Mouse (Mus musculus) heart, adult 2 months (tissue): ENCODE measurements around the gene Drosha. TPM values are rescaled to one million over a fixed set of nuclear protein-coding genes. Genes with fewer than 3 reads are reported as not detected.

Experiments
- DNase-seq, 2 experiments: peaks; one replicate each; pipeline ENCODE4 v3.0.0; 2021
- H3K27ac ChIP-seq: fragments of 200-600 bp; 2 replicates; pipeline ENCODE4 v1.8.1; 2022
- H3K27me3 ChIP-seq: fragments of 200-500 bp; 2 replicates; pipeline ENCODE4 v1.6.1; 2012; ENCODE audit warnings: mild to moderate bottlenecking, low read length, inconsistent platforms, mixed read lengths; ENCODE audit not compliant: control insufficient read depth, insufficient read depth
- H3K36me3 ChIP-seq: fragments of 200-500 bp; 2 replicates; pipeline ENCODE4 v1.6.1; 2012; ENCODE audit warnings: low read length, inconsistent platforms; ENCODE audit not compliant: control insufficient read depth, insufficient read depth
- H3K4me1 ChIP-seq: fragments of 200-500 bp; 2 replicates; pipeline ENCODE4 v1.6.1; 2011; ENCODE audit warnings: low read length; ENCODE audit not compliant: control insufficient read depth, insufficient read depth
- H3K4me3 ChIP-seq: fragments of 200-600 bp; 2 replicates; pipeline ENCODE4 v1.8.1; 2022
- H3K79me2 ChIP-seq: fragments of 200-500 bp; replicated peaks from 2 replicates; pipeline ENCODE4 v1.6.1; 2012; ENCODE audit warnings: mild to moderate bottlenecking, inconsistent platforms, low read length, moderate library complexity, mixed read lengths; ENCODE audit not compliant: control insufficient read depth, insufficient read depth
- H3K9ac ChIP-seq: fragments of 200-500 bp; 2 replicates; pipeline ENCODE4 v1.6.1; 2012; ENCODE audit warnings: low read depth, mild to moderate bottlenecking, control low read depth, inconsistent platforms, low read length, mixed read lengths
- CTCF ChIP-seq: fragments of 200-600 bp; IDR thresholded peaks from 2 replicates; pipeline ENCODE4 v1.8.1; 2022; ENCODE audit warnings: antibody characterized with exemption, mild to moderate bottlenecking, moderate library complexity
- EP300 ChIP-seq: fragments of 200-500 bp; IDR thresholded peaks from 2 replicates; pipeline ENCODE4 v1.6.1; 2011; ENCODE audit warnings: low read depth, low read length, control low read depth; ENCODE audit not compliant: insufficient read depth
- POLR2A ChIP-seq: fragments of 200-500 bp; IDR thresholded peaks from 2 replicates; pipeline ENCODE4 v1.6.1; 2011; ENCODE audit warnings: mild to moderate bottlenecking, low read depth, low read length, control low read depth; ENCODE audit not compliant: insufficient read depth
- WGBS: fragments of 180-500 bp; shearing (Covaris S2); methylation state at CpG from one replicate; pipeline ENCODE4 v1.1.7; 2018; 5-methylcytosine and 5-hydroxymethylcytosine counted together
- intact Hi-C: fragments of 180-260 bp; cut with DNase I; formaldehyde crosslinking; loops from one replicate; pipeline ENCODE4 v1.15.1; 2025
- polyA plus RNA-seq: library from polyadenylated mRNA; depleted of rRNA; stranded (reverse); fragments of >200 nt; gene quantifications from 2 replicates; pipeline ENCODE4 v1.2.3, GENCODE M21; 2012
- total RNA-seq, 2 experiments: library from RNA; stranded (reverse); gene quantifications; 2 replicates each; pipeline ENCODE4 v1.2.3; 2021

Drosha gene
- total and polyA plus RNA-seq, 3 experiments: 13.4 to 43.1 (median 37.8) TPM

GRCm38 (mm10) chr15:12857840-12858516, 33.4 kb downstream of the Drosha start:
- Histone ChIP-seq H3K27me3 (no peaks in the 10 kb centered on the region), H3K27ac (no peak overlapping the region), H3K9ac (no peak overlapping the region), H3K36me3 (no peaks in the 10 kb centered on the region), H3K79me2 (no peaks in the 10 kb centered on the region), H3K4me3 (no peak overlapping the region), H3K4me1 (no peaks in the 10 kb centered on the region)
- no peak for DNase-seq
- no peak for TF ChIP-seq EP300
- no peak for TF ChIP-seq CTCF
- no peak for TF ChIP-seq POLR2A
- intact Hi-C loops: no loop called here
- WGBS: 65% methylated on average over 12 of the region's 12 CpGs

GRCm38 (mm10) chr15:12858645-12859044, 34.0 kb downstream of the Drosha start:
- H3K27ac ChIP-seq: no peak overlapping the region
- H3K4me3 ChIP-seq: no peak overlapping the region
- WGBS: 97% methylated on average over 3 of the region's 3 CpGs
- H3K27me3 ChIP-seq: no peaks in the 10 kb centered on the region
- H3K9ac ChIP-seq: no peak overlapping the region
- no peaks in the 10 kb centered on the region for H3K79me2 ChIP-seq
- intact Hi-C loops: no loop called here
- H3K36me3 ChIP-seq: no peaks in the 10 kb centered on the region
- no peaks in the 10 kb centered on the region for H3K4me1 ChIP-seq
- TF ChIP-seq EP300 (no peak), POLR2A (no peak), CTCF (no peak)
- DNase-seq: no peak

- no peak for DNase-seq
- intact Hi-C loops: no loop called here
- Histone ChIP-seq H3K79me2 (no peaks in the 10 kb centered on the region), H3K27me3 (no peaks in the 10 kb centered on the region), H3K4me3 (no peak overlapping the region), H3K36me3 (no peaks in the 10 kb centered on the region; the same call in 1 of the 2 replicates), H3K27ac (no peak overlapping the region), H3K4me1 (no peaks in the 10 kb centered on the region), H3K9ac (no peak overlapping the region)
- no peak for TF ChIP-seq EP300
- no peak for TF ChIP-seq CTCF
- no peak for TF ChIP-seq POLR2A
- 81% methylated on average over 3 of the region's 3 CpGs for WGBS
Measured at GRCm38 (mm10) chr15:12862061-12862460, 37.4 kb downstream of the Drosha start.

GRCm38 (mm10) chr15:12863669-12864068, 39.1 kb downstream of the Drosha start:
- Histone ChIP-seq H3K4me3 (no peak overlapping the region), H3K27ac (no peak overlapping the region), H3K4me1 (no peaks in the 10 kb centered on the region), H3K9ac (no peak overlapping the region), H3K36me3 (no peaks in the 10 kb centered on the region; the same call in 1 of the 2 replicates), H3K79me2 (no peaks in the 10 kb centered on the region), H3K27me3 (no peaks in the 10 kb centered on the region)
- no peak for TF ChIP-seq EP300
- no peak for TF ChIP-seq CTCF
- no peak for TF ChIP-seq POLR2A
- 38% methylated on average over 1 of the region's 1 CpGs for WGBS
- DNase-seq: no peak
- intact Hi-C loops: no loop called here

GRCm38 (mm10) chr15:12865595-12866314, 41.1 kb downstream of the Drosha start:
- H3K79me2 ChIP-seq: no peaks in the 10 kb centered on the region
- DNase-seq: no peak
- TF ChIP-seq CTCF (no peak), POLR2A (no peak), EP300 (no peak)
- H3K27me3 ChIP-seq: no peaks in the 10 kb centered on the region
- no peak overlapping the region for H3K4me3 ChIP-seq
- intact Hi-C loops: no loop called here
- H3K4me1 ChIP-seq: no peaks in the 10 kb centered on the region
- WGBS: 79% methylated on average over 7 of the region's 7 CpGs
- no peaks in the 10 kb centered on the region; the same call in 1 of the 2 replicates for H3K36me3 ChIP-seq
- H3K9ac ChIP-seq: no peak overlapping the region
- no peak overlapping the region for H3K27ac ChIP-seq

GRCm38 (mm10) chr15:12867269-12867668, 42.7 kb downstream of the Drosha start:
- Histone ChIP-seq H3K27ac (no peak overlapping the region), H3K79me2 (no peaks in the 10 kb centered on the region), H3K9ac (no peak overlapping the region), H3K27me3 (no peaks in the 10 kb centered on the region), H3K36me3 (no peaks in the 10 kb centered on the region; the same call in 1 of the 2 replicates), H3K4me1 (no peaks in the 10 kb centered on the region), H3K4me3 (no peak overlapping the region)
- intact Hi-C loops: no loop called here
- no peak for DNase-seq
- WGBS: 87% methylated on average over 8 of the region's 8 CpGs
- TF ChIP-seq EP300 (no peak), POLR2A (no peak), CTCF (no peak)
